Mouse (Mus musculus) megakaryocyte, embryonic 14.5 days (primary cell): ENCODE data around the gene Sh3pxd2a. TPM values are rescaled to one million over a fixed set of nuclear protein-coding genes. Genes with fewer than 3 reads are reported as not detected.

Experiments used
- H3K27me3 ChIP-seq: replicated peaks from 2 replicates; pipeline ENCODE3; 2012; ENCODE audit warnings: inconsistent platforms
- H3K36me3 ChIP-seq: replicated peaks from 2 replicates; pipeline ENCODE3; 2012; ENCODE audit warnings: low read length, inconsistent platforms, mixed read lengths
- H3K4me1 ChIP-seq: 2 replicates; pipeline ENCODE4 v1.6.1; 2012; ENCODE audit warnings: inconsistent platforms
- H3K4me3 ChIP-seq: replicated peaks from 2 replicates; pipeline ENCODE3; 2012; ENCODE audit warnings: moderate library complexity, mild to moderate bottlenecking, inconsistent platforms
- H3K9me3 ChIP-seq: 2 replicates; pipeline ENCODE4 v1.6.1; 2012; ENCODE audit warnings: inconsistent platforms
- FLI1 ChIP-seq: IDR thresholded peaks from 2 replicates; pipeline ENCODE4 v1.6.1; 2012; ENCODE audit warnings: low read length, inconsistent platforms, mixed read lengths
- GATA1 ChIP-seq: IDR thresholded peaks from 3 replicates; pipeline ENCODE4 v1.6.1; 2012; ENCODE audit warnings: mixed read lengths, low read length, inconsistent platforms, borderline replicate concordance
- polyA plus RNA-seq: library from polyadenylated mRNA; stranded (reverse); fragments of >175 nt; gene quantifications from 2 replicates; pipeline ENCODE4 v1.2.3, GENCODE M21; 2012; ENCODE audit warnings: low replicate concordance; ENCODE audit not compliant: insufficient read depth

The Sh3pxd2a gene
- polyA plus RNA-seq, 1 experiment: 0.21 TPM

- no peak overlapping the region for H3K4me3 ChIP-seq
- peaks cover 40% of the 10 kb centered on the region for H3K4me1 ChIP-seq
- no peak for TF ChIP-seq FLI1
- no peaks in the 10 kb centered on the region for H3K36me3 ChIP-seq
- H3K9me3 ChIP-seq: no peaks in the 10 kb centered on the region
- peaks cover 34% of the 10 kb centered on the region for H3K27me3 ChIP-seq
Measured at GRCm38 (mm10) chr19:47222154-47222840, 241.9 kb downstream of the Sh3pxd2a start.

GRCm38 (mm10) chr19:47221500-47222153 lies 242.6 kb downstream of the Sh3pxd2a start:
- Histone ChIP-seq H3K27me3 (peaks cover 30% of the 10 kb centered on the region), H3K36me3 (no peaks in the 10 kb centered on the region), H3K4me1 (peaks cover 40% of the 10 kb centered on the region), H3K4me3 (no peak overlapping the region), H3K9me3 (no peaks in the 10 kb centered on the region)
- TF ChIP-seq GATA1: no peak
- TF ChIP-seq FLI1: no peak

GRCm38 (mm10) chr19:47221006-47221405 lies 243.2 kb downstream of the Sh3pxd2a start:
- Histone ChIP-seq H3K36me3 (no peaks in the 10 kb centered on the region), H3K4me1 (peaks cover 40% of the 10 kb centered on the region), H3K27me3 (peaks cover 25% of the 10 kb centered on the region), H3K4me3 (no peak overlapping the region), H3K9me3 (no peaks in the 10 kb centered on the region)
- no peak for TF ChIP-seq GATA1
- TF ChIP-seq FLI1: no peak

GRCm38 (mm10) chr19:47220232-47220631 lies 244.0 kb downstream of the Sh3pxd2a start:
- no peak overlapping the region for H3K4me3 ChIP-seq
- H3K36me3 ChIP-seq: no peaks in the 10 kb centered on the region
- H3K27me3 ChIP-seq: peaks cover 25% of the 10 kb centered on the region
- peaks cover 39% of the 10 kb centered on the region for H3K4me1 ChIP-seq
- no peak for TF ChIP-seq FLI1
- TF ChIP-seq GATA1: no peak
- H3K9me3 ChIP-seq: no peaks in the 10 kb centered on the region

GRCm38 (mm10) chr19:47219622-47220021 lies 244.6 kb downstream of the Sh3pxd2a start:
- no peak for TF ChIP-seq FLI1
- no peak for TF ChIP-seq GATA1
- Histone ChIP-seq H3K4me3 (peak overlapping the region; percentile 6), H3K27me3 (peaks cover 22% of the 10 kb centered on the region), H3K4me1 (peaks cover 33% of the 10 kb centered on the region), H3K36me3 (no peaks in the 10 kb centered on the region), H3K9me3 (no peaks in the 10 kb centered on the region)

GRCm38 (mm10) chr19:47216766-47217165 lies 247.4 kb downstream of the Sh3pxd2a start:
- peaks cover 21% of the 10 kb centered on the region for H3K4me1 ChIP-seq
- TF ChIP-seq GATA1 (no peak), FLI1 (no peak)
- no peaks in the 10 kb centered on the region for H3K36me3 ChIP-seq
- H3K9me3 ChIP-seq: no peaks in the 10 kb centered on the region
- no peak overlapping the region for H3K4me3 ChIP-seq
- peaks cover 16% of the 10 kb centered on the region for H3K27me3 ChIP-seq

GRCm38 (mm10) chr19:47213470-47213869 lies 250.7 kb downstream of the Sh3pxd2a start:
- H3K36me3 ChIP-seq: no peaks in the 10 kb centered on the region
- peaks cover 5% of the 10 kb centered on the region for H3K9me3 ChIP-seq
- no peak overlapping the region for H3K4me3 ChIP-seq
- TF ChIP-seq GATA1: no peak
- no peak for TF ChIP-seq FLI1
- peaks cover 4% of the 10 kb centered on the region; the same call in 1 of the 2 replicates for H3K4me1 ChIP-seq
- peaks cover 21% of the 10 kb centered on the region for H3K27me3 ChIP-seq

- Histone ChIP-seq H3K4me3 (no peak overlapping the region), H3K4me1 (peaks cover 4% of the 10 kb centered on the region; the same call in 1 of the 2 replicates), H3K36me3 (no peaks in the 10 kb centered on the region), H3K9me3 (peaks cover 5% of the 10 kb centered on the region), H3K27me3 (peaks cover 22% of the 10 kb centered on the region)
- TF ChIP-seq FLI1: no peak
- TF ChIP-seq GATA1: no peak
Measured at GRCm38 (mm10) chr19:47212401-47212800, 251.8 kb downstream of the Sh3pxd2a start.

- Histone ChIP-seq H3K27me3 (peaks cover 25% of the 10 kb centered on the region), H3K4me1 (peaks cover 4% of the 10 kb centered on the region; the same call in 1 of the 2 replicates), H3K36me3 (no peaks in the 10 kb centered on the region), H3K4me3 (no peak overlapping the region), H3K9me3 (peaks cover 5% of the 10 kb centered on the region)
- TF ChIP-seq FLI1 (no peak), GATA1 (no peak)
Measured at GRCm38 (mm10) chr19:47211609-47212312, 252.4 kb downstream of the Sh3pxd2a start.

GRCm38 (mm10) chr19:47210432-47210831 lies 253.8 kb downstream of the Sh3pxd2a start:
- Histone ChIP-seq H3K4me3 (no peak overlapping the region), H3K4me1 (peaks cover 4% of the 10 kb centered on the region; the same call in 1 of the 2 replicates), H3K27me3 (peaks cover 33% of the 10 kb centered on the region), H3K36me3 (no peaks in the 10 kb centered on the region), H3K9me3 (peaks cover 5% of the 10 kb centered on the region)
- no peak for TF ChIP-seq FLI1
- no peak for TF ChIP-seq GATA1

Other genes starting within 250 kb of the Sh3pxd2a start
- 2.4 and 6.6 TPM in 2 replicates for gene Stn1, start 73.1 kb upstream of the Sh3pxd2a start, polyA plus RNA-seq
- 1.5 and 5.6 TPM in 2 replicates for gene Slk, start 115.3 kb upstream of the Sh3pxd2a start, polyA plus RNA-seq
- not detected in 2 replicates for gene Col17a1, start 227.7 kb upstream of the Sh3pxd2a start, polyA plus RNA-seq